Mouse (Mus musculus) lung, postnatal 0 days (tissue): ENCODE measurements around the gene Gdpd3.

ENCODE experiments used
- CTCF ChIP-seq: IDR thresholded peaks from 2 replicates; pipeline ENCODE4 v1.5.1; 2016; ENCODE audit warnings: antibody characterized with exemption, mild to moderate bottlenecking
- EP300 ChIP-seq: IDR thresholded peaks from 2 replicates; pipeline ENCODE4 v1.6.1; 2016; ENCODE audit warnings: antibody characterized with exemption, mild to moderate bottlenecking, control low read depth

GRCm38 (mm10) chr7:126785056-126785455 lies 18.9 kb downstream of the Gdpd3 start:
- TF ChIP-seq CTCF, result no peak
- no peak for TF ChIP-seq EP300
